Mouse (Mus musculus) heart, embryonic 10.5 days (tissue): ENCODE measurements around the gene Uvrag. TPM values are rescaled to one million over a fixed set of nuclear protein-coding genes. Genes with fewer than 3 reads are reported as not detected.

ENCODE experiments used
- DNase-seq: peaks from one replicate; pipeline ENCODE4 v3.0.0-alpha.2; 2017; ENCODE audit warnings: low spot score
- H3K27ac ChIP-seq: fragments of 300-500 bp; sonication (generic); 2 replicates; pipeline ENCODE4 v1.5.1; 2016; ENCODE audit warnings: mild to moderate bottlenecking
- H3K27me3 ChIP-seq: fragments of 300-500 bp; sonication (generic); 2 replicates; pipeline ENCODE4 v1.6.1; 2016; ENCODE audit warnings: mild to moderate bottlenecking; ENCODE audit not compliant: poor library complexity, insufficient read depth, severe bottlenecking
- H3K36me3 ChIP-seq: fragments of 300-500 bp; sonication (generic); 2 replicates; pipeline ENCODE4 v1.6.1; 2016; ENCODE audit warnings: mild to moderate bottlenecking, moderate library complexity
- H3K4me1 ChIP-seq: fragments of 300-500 bp; sonication (generic); 2 replicates; pipeline ENCODE4 v1.6.1; 2016; ENCODE audit warnings: mild to moderate bottlenecking
- H3K4me3 ChIP-seq: fragments of 300-500 bp; sonication (generic); 2 replicates; pipeline ENCODE4 v1.5.1; 2016; ENCODE audit warnings: mild to moderate bottlenecking, moderate library complexity
- H3K9me3 ChIP-seq: fragments of 300-500 bp; sonication (generic); 2 replicates; pipeline ENCODE4 v1.6.1; 2016; ENCODE audit warnings: mild to moderate bottlenecking, moderate library complexity
- WGBS: fragments of 180-500 bp; shearing (Covaris S2); methylation state at CpG from one replicate; pipeline ENCODE4 v1.1.7; 2016; 5-methylcytosine and 5-hydroxymethylcytosine counted together
- polyA plus RNA-seq: library from polyadenylated mRNA; unstranded; fragments of >200 nt; fragmentation: Nextera tagmentation; extraction: Ambion mirVana; gene quantifications from 2 replicates; pipeline ENCODE4 v1.2.1, GENCODE M21; 2016

Uvrag gene
- polyA plus RNA-seq, 1 experiment from 2014 or later = 15.2 TPM

DNA sequence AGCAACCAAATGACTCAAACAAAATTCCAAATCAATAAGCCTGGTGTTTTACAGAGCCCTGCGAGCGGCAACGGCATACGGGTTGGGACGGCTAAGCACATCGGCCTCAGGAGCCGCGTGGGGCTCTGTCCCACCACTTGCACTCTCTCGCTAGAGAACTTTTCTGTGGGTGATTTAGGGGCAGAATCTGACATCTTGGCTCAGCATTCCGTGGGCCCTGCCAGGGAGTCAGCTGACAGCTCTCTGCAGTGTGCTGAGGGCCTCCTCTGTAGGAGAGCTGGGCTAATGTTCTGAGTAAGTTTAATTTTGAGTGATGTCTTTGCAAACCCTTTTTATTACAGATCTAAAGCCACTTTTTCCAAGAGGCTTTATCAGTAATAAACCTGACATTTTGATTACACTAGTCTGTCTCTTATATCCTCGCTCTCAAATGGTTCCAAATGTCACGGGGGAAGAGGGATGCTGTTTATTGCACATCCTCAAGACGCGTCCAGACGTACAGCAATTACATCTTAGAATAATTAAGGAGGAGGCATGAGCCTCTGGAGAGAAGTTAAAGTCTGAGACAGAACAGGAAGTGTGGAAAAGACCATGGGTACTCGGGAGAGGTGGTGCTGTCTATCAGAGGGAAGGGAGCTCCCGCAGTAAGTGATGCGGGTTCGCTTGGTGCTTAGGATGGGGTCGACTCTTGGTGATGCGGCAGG is 236.1 kb downstream of the Uvrag start:
- peaks cover 43% of the 10 kb centered on the region for H3K4me1 ChIP-seq
- 83% methylated on average over 21 of the region's 21 CpGs for WGBS
- no peak overlapping the region for H3K4me3 ChIP-seq
- no peak for DNase-seq
- no peaks in the 10 kb centered on the region for H3K9me3 ChIP-seq
- H3K36me3 ChIP-seq = no peaks in the 10 kb centered on the region
- H3K27ac ChIP-seq = no peak overlapping the region
- H3K27me3 ChIP-seq = no peaks in the 10 kb centered on the region

DNA sequence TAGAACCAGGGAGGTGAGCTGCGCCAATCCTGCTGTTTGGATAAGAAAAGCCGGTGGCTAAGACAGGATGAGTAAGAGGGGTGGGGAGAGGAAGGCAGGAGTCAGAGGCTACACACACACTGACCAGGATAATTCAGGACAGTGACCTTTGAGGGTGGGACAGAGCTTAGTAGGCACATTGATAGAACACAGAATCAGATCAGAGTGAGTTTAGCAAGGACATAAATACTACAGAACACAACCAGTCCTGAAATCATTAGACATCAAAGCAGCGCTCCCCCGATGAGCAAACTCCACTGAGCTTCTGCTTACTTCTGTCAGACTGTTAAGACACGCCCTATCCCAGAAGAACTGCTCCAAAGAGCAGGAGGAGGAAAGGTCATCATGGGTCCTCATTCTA is 237.1 kb downstream of the Uvrag start:
- H3K27ac ChIP-seq = peak overlapping the region; percentile 31; the same call in 1 of the 2 replicates
- no peaks in the 10 kb centered on the region for H3K27me3 ChIP-seq
- DNase-seq = no peak
- H3K9me3 ChIP-seq = no peaks in the 10 kb centered on the region
- H3K4me1 ChIP-seq = peaks cover 51% of the 10 kb centered on the region
- WGBS = 48% methylated on average over 5 of the region's 5 CpGs
- H3K4me3 ChIP-seq = no peak overlapping the region
- H3K36me3 ChIP-seq = no peaks in the 10 kb centered on the region

DNA sequence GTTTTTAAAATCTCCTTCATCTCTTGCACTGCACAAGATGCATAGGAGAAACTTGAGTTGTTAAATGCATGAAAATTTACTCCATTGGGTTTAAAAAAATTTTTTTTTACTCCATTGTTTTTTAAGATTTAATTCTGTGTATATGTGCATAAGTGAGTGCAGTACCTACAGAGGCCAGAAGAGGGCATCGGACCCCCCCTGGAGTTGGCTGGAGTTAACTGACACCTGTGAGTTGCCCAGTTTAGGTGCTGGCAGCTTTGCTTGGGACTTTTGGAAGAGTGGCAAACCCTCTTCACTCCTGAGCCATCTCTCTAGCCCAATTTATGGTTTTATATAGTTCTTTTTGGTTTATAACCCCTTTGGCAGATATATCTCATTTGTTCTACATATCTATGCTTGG is 239.8 kb downstream of the Uvrag start:
- no peak for DNase-seq
- H3K36me3 ChIP-seq = no peaks in the 10 kb centered on the region
- no peaks in the 10 kb centered on the region for H3K27me3 ChIP-seq
- H3K9me3 ChIP-seq = no peaks in the 10 kb centered on the region
- H3K4me1 ChIP-seq = peaks cover 74% of the 10 kb centered on the region
- WGBS = 83% methylated on average over 1 of the region's 1 CpGs
- H3K27ac ChIP-seq = no peak overlapping the region
- no peak overlapping the region for H3K4me3 ChIP-seq

DNA sequence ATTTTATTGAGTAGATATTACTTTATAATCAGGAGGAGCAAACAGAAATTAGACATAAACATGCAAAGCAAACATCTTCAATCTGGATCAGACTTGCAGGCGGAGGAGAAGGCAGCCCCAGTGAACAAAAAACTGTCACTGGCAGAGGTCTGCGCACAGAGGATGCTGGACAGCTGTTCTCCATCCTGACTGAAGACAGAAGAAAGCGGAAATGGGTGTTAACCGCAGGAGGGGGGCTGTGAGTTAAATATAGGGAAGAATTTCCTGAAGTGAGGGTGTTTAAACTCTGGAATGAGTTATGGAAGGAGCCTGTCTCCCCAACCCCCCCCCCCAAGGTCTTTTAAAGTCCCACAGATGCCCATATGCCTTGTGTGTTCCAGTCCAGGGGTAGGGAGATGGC is 241.1 kb downstream of the Uvrag start:
- Histone ChIP-seq H3K27ac (0 out of 2 replicates have a peak overlapping the region, but pooled peaks have one; percentile 37), H3K27me3 (no peaks in the 10 kb centered on the region), H3K36me3 (no peaks in the 10 kb centered on the region), H3K4me3 (no peak overlapping the region), H3K9me3 (no peaks in the 10 kb centered on the region), H3K4me1 (peaks cover 77% of the 10 kb centered on the region)
- 47% methylated on average over 4 of the region's 4 CpGs for whole genome bisulfite sequencing
- DNase-seq = no peak

DNA sequence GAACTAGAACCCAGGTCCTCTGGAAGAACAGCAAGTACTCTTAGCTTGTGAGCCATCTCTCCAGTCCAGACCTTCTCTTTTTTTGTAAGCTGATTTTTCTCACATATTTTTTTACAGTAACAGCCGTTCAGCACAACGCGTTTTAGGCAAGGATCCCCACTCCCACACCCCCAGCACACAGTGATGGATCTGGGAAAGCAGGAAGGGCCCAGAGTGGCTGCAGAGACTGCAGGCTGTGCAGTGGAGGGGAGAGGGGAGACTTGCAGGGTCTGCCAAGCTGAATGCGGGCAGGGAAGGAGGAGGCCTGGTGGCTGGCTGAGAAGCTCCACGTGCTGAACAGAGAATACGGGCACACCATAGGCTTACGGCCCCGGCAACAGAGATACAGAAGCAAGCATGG is 243.6 kb downstream of the Uvrag start:
- Histone ChIP-seq H3K9me3 (no peaks in the 10 kb centered on the region), H3K36me3 (no peaks in the 10 kb centered on the region), H3K4me3 (no peak overlapping the region), H3K27me3 (no peaks in the 10 kb centered on the region), H3K4me1 (peaks cover 78% of the 10 kb centered on the region), H3K27ac (no peak overlapping the region)
- no peak for DNase-seq
- WGBS = 90% methylated on average over 8 of the region's 8 CpGs

DNA sequence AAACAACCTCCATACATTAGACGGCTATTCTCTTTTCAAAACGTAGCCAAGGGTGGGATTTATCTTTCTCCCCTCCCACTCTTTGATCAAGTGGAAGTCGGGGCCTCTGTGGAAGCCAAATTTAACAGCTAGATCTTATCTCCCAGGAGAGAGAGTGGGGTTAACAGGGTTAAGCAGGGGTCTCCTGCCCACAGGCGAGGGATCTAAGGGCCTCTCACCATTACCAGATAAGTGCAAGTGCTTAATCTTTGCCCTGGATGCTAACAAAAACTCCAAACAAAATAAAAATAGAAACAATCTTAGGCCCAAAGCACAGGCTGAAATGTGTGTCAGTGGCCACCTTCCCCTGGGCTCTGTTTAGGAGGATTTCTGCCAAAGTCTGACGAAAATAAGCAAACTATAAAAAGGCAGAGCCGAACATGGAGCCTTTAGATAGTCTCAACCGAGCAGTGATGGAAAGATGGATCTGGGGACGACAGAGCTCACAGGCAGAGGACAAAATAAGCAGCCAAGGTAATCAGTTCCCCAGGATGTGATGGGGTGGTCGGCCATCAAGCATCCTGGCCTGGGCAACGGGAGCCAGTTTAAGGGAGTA is 245.3 kb downstream of the Uvrag start:
- Histone ChIP-seq H3K4me1 (peaks cover 78% of the 10 kb centered on the region), H3K4me3 (peak overlapping the region; percentile 29), H3K27ac (peak overlapping the region; percentile 67), H3K27me3 (no peaks in the 10 kb centered on the region), H3K9me3 (no peaks in the 10 kb centered on the region), H3K36me3 (no peaks in the 10 kb centered on the region)
- no peak for DNase-seq
- WGBS = 8% methylated on average over 10 of the region's 10 CpGs

DNA sequence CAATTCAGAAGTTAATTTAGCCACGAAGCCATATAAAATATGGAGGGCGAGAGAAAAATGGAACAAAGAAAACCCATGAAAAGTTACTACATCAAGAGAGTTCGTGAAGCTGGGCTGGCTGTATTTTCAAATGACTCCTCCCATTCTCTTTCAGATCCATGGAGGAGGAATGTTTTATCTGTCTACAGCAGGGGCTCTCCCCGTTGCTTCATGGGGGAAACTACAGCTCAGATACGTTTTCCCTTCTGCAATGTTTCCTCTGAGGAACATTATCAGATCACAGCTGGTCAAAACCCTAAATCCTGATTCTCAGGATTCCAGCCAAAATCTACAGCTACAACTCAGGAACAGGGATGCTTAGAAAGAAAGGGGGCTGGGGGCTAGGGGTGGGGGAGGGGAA is 246.2 kb downstream of the Uvrag start:
- Histone ChIP-seq H3K36me3 (no peaks in the 10 kb centered on the region), H3K4me3 (peak overlapping the region; percentile 13; the same call in 1 of the 2 replicates), H3K9me3 (no peaks in the 10 kb centered on the region), H3K27ac (peak overlapping the region; percentile 67), H3K4me1 (peaks cover 74% of the 10 kb centered on the region), H3K27me3 (no peaks in the 10 kb centered on the region)
- WGBS = 32% methylated on average over 5 of the region's 5 CpGs
- DNase-seq = no peak

DNA sequence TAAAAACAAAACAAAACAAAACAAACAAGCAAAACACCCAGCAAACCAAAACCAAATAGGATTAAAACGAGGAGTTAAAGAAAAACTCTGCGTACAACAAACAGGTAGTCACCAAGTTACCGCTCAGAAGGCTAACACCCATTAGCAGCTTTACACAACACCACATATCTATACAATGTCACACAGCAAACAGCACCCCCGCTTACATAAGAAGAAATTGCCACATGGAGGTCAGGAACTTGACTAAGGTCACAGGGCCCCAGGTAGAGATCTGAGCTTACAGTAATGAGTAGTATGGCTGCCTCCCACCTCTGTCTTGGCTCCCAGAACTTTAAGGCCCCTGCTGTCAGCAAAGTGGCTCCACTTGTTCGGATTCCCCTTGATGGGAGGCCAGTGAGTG is 246.6 kb downstream of the Uvrag start:
- H3K27me3 ChIP-seq = no peaks in the 10 kb centered on the region
- H3K27ac ChIP-seq = peak overlapping the region; percentile 67
- no peak overlapping the region for H3K4me3 ChIP-seq
- no peaks in the 10 kb centered on the region for H3K36me3 ChIP-seq
- 74% methylated on average over 5 of the region's 5 CpGs for WGBS
- H3K9me3 ChIP-seq = no peaks in the 10 kb centered on the region
- no peak for DNase-seq
- H3K4me1 ChIP-seq = peaks cover 76% of the 10 kb centered on the region

DNA sequence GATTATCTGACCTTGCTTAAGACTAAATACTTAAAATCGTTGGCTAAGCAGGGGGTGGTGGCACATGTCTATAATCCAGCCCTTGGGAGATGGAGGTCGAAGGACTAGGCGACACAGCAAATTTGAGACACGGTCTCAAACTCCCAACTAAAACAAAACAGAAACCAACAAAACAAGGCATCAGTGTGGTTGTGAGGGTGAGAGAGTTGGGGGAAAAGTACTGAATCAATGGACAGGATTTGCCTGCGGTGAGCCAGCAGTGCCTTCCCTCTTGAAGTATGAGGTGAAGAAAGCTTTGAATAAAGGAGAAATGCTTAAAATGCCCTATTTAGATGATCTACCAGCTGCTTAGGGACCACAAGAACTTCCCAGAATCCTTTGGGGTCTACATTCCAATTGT is 247.8 kb downstream of the Uvrag start:
- H3K27me3 ChIP-seq = peaks cover 2% of the 10 kb centered on the region; the same call in 1 of the 2 replicates
- no peak for DNase-seq
- H3K4me3 ChIP-seq = no peak overlapping the region
- no peaks in the 10 kb centered on the region for H3K9me3 ChIP-seq
- no peak overlapping the region for H3K27ac ChIP-seq
- 89% methylated on average over 5 of the region's 5 CpGs for WGBS
- peaks cover 2% of the 10 kb centered on the region for H3K36me3 ChIP-seq
- H3K4me1 ChIP-seq = peaks cover 66% of the 10 kb centered on the region

DNA sequence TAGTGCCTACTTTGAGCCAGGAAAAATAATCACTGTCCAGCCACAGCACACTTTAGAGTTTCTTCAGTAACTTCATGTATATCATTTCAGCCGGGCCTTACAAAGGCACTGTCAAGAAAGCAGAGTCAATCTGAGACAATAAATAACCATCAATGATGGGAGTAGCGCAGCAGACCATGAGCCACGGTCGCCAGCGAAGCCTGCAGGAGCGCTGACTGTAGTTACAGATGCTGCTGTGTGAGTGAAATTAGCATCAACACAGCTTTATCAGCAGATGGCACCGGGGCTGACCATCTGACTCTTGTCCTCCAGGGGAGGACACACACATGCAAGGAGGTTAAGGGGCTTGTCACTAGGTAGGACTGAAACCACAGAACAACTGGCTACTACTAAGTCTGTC is 251.7 kb downstream of the Uvrag start:
- H3K4me1 ChIP-seq = peaks cover 34% of the 10 kb centered on the region
- DNase-seq = no peak
- peaks cover 15% of the 10 kb centered on the region for H3K36me3 ChIP-seq
- peaks cover 5% of the 10 kb centered on the region; the same call in 1 of the 2 replicates for H3K27me3 ChIP-seq
- WGBS = 69% methylated on average over 7 of the region's 7 CpGs
- no peaks in the 10 kb centered on the region for H3K9me3 ChIP-seq
- no peak overlapping the region for H3K27ac ChIP-seq
- H3K4me3 ChIP-seq = no peak overlapping the region

DNA sequence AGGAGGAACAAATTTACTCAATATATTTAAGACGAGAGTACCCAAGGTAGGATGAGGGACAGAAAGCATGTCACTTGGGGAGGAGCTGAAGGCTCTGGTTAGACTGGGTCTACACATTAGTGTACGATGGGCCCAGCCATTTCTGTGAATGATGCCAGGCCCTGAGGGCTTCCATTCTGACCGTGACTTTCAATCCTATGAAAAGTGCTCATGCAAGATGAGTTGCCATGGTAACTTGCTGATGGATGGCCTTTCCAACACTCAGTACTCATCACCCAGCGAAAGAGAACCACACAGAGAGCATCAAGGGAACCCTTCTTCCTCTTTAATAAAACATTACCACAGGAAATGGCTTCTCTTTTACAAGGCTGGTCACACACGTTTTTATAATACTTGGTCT is 252.1 kb downstream of the Uvrag start:
- WGBS = 78% methylated on average over 5 of the region's 5 CpGs
- DNase-seq = no peak

DNA sequence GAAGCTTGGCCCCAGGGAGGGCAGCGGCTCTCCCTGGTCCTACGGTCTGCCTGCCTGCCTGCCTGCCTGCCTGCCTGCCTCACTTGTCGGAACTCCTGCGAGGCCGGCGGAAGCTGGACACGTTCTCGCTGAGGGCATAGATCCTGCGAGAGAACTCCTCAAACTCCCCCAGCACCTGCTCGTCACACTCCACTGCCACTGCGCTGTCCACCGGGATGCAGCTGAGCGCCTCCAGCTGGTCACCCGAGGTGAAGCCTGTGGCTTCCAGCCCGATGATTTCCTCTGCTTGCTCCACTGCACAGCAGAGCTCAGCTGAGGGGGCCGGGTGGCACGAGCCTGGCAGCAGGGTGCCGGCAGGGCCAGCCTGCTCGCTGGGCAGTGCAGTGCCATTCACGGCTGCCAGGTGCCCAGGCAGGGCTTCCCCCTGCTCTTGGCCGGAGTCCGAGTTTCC is 253.1 kb downstream of the Uvrag start:
- Histone ChIP-seq H3K4me1 (peaks cover 24% of the 10 kb centered on the region), H3K4me3 (no peak overlapping the region), H3K36me3 (peaks cover 15% of the 10 kb centered on the region), H3K27ac (no peak overlapping the region; the same call in 1 of the 2 replicates), H3K27me3 (peaks cover 5% of the 10 kb centered on the region; the same call in 1 of the 2 replicates), H3K9me3 (no peaks in the 10 kb centered on the region)
- WGBS = 64% methylated on average over 22 of the region's 22 CpGs
- DNase-seq = no peak

More for the DNA sequence above, 252.1 kb downstream of the Uvrag start:
- H3K36me3 ChIP-seq = peaks cover 15% of the 10 kb centered on the region
- H3K4me3 ChIP-seq = no peak overlapping the region
- peaks cover 30% of the 10 kb centered on the region for H3K4me1 ChIP-seq
- no peak overlapping the region for H3K27ac ChIP-seq
- peaks cover 5% of the 10 kb centered on the region; the same call in 1 of the 2 replicates for H3K27me3 ChIP-seq
- H3K9me3 ChIP-seq = no peaks in the 10 kb centered on the region

DNA sequence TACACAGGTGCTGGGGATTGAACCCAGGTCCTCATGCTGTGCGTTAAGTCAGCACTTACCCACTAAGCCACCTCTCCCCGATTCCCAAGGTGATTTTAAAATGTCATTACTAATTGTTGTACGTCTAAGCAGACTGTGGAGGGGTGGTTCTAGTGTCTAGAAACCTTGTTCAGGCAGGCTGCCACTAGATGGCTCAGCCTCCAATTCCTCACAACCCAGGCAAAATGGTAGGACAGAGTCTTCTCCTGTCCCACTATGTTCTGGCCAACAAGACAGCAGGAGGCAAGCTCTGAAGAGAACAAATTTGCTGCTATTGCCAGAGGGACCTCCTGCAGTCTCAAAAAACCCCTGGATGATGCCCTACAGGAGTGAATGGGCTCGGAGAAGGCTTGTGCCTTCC is 259.1 kb downstream of the Uvrag start:
- Histone ChIP-seq H3K27ac (no peak overlapping the region), H3K27me3 (0 out of 2 replicates have a peak, but pooled peaks cover 3% of the 10 kb centered on the region), H3K4me3 (no peak overlapping the region), H3K4me1 (peaks cover 10% of the 10 kb centered on the region), H3K36me3 (0 out of 2 replicates have a peak, but pooled peaks cover 5% of the 10 kb centered on the region), H3K9me3 (no peaks in the 10 kb centered on the region)
- 65% methylated on average over 4 of the region's 4 CpGs for WGBS
- DNase-seq = no peak
